ENCODE assay signal across 20 mouse cellular contexts in the genomic region with DNA sequence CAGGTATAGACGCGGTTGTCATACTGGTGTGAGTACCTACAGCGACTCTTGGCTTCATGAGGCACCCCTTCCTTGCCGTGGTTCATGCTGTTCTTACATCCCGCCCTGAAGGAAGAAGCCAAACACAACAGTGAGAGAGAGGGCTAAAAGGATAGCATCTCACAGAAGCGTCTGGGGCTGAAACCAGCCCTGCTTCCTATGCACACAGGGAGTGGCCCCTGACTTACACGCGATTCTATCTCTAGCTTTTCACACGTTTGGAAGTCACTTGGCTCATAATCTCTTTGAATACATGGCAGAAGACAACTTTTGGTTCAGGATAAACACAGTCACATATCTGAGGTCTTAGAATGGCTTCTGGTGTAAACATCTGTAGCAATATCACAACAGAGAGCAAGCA.
"Had no signal": no experiment of that assay in that cellular context is flagged by ENCODE, and none has a peak within 500 bp of the region (broad histone marks: within the 10 kb centered on the region; RNA-seq: fewer than 3 reads in every experiment).

No protein-coding gene starts in this region.

- H3K4me1 ChIP-seq: limb, embryonic 12.5 days; limb, embryonic 15.5 days; midbrain, embryonic 12.5 days; midbrain, embryonic 15.5 days; neural tube, embryonic 13.5 days had no signal

- H3K4me3 ChIP-seq: layer of hippocampus, adult 2 months; limb, embryonic 12.5 days; limb, embryonic 15.5 days; midbrain, embryonic 12.5 days; midbrain, embryonic 15.5 days; neural tube, embryonic 13.5 days had no signal

- DNase-seq: kidney, adult 18-20 months; kidney, adult 9 months; kidney, postnatal 14 days; kidney, postnatal 4 days; layer of hippocampus, adult 9-11 months; left cerebral cortex, postnatal 4 days; lung, adult 2 months; lung, postnatal 4 days; thymus, adult 18-20 months; thymus, postnatal 25 days had no signal

- ATAC-seq: hindbrain, postnatal 0 days; inflammation-experienced regulatory T-cells, adult 6 months; intestine, embryonic 16.5 days; midbrain, embryonic 15.5 days had no signal

- H3K4me2 ChIP-seq: hindbrain, embryonic 14.5 days; limb, embryonic 12.5 days; limb, embryonic 15.5 days; midbrain, embryonic 12.5 days; midbrain, embryonic 15.5 days; neural tube, embryonic 13.5 days had no signal

- H3K9me3 ChIP-seq: limb, embryonic 12.5 days; limb, embryonic 15.5 days; midbrain, embryonic 12.5 days; midbrain, embryonic 15.5 days; neural tube, embryonic 13.5 days had no signal

- H3K27ac ChIP-seq: hindbrain, embryonic 14.5 days; hindbrain, postnatal 0 days; layer of hippocampus, adult 2 months; limb, embryonic 12.5 days; limb, embryonic 15.5 days; midbrain, embryonic 12.5 days; midbrain, embryonic 15.5 days; neural tube, embryonic 13.5 days had no signal

- H3K9ac ChIP-seq: hindbrain, embryonic 14.5 days; limb, embryonic 12.5 days; limb, embryonic 15.5 days; midbrain, embryonic 12.5 days; midbrain, embryonic 15.5 days; neural tube, embryonic 13.5 days had no signal

- H3K27me3 ChIP-seq: limb, embryonic 12.5 days; limb, embryonic 15.5 days; midbrain, embryonic 12.5 days; midbrain, embryonic 15.5 days; neural tube, embryonic 13.5 days had no signal
